Mouse (Mus musculus) lung, postnatal 0 days (tissue): ENCODE results near the gene Fancc.

ENCODE experiments used
- CTCF ChIP-seq: IDR thresholded peaks from 2 replicates; pipeline ENCODE4 v1.5.1; 2016; ENCODE audit warnings: antibody characterized with exemption, mild to moderate bottlenecking
- EP300 ChIP-seq: IDR thresholded peaks from 2 replicates; pipeline ENCODE4 v1.6.1; 2016; ENCODE audit warnings: antibody characterized with exemption, mild to moderate bottlenecking, control low read depth

- TF ChIP-seq EP300, result no peak
- TF ChIP-seq CTCF, result no peak
Measured at GRCm38 (mm10) chr13:63411310-63412022, 85.6 kb downstream of the Fancc start.
